Mouse (Mus musculus): ENCODE data around the gene H6pd.

Gene H6pd

DNA sequence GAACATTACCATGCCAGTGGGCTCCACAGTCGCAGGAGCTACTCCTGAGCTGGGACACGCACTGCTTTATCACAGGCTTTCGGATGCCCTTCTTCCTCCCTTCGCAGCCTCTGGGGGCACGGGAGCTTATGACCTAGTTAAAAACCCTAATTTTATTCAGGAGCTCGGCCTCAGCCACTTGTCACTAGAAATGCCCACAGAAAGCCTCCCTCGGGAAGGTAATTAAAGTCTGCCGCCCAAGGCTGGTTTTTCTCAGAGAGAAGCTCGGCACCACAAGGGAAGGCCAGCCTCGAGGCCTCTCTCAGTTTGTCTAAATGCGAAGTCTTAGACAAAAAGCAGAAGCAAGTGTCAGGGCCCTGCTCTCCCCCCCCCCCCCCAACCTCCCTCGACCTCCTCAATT is 64.6 kb downstream of the H6pd start:
- no peak for DNase-seq (ENCODE audit: low spot score in 2 of 2)

DNA sequence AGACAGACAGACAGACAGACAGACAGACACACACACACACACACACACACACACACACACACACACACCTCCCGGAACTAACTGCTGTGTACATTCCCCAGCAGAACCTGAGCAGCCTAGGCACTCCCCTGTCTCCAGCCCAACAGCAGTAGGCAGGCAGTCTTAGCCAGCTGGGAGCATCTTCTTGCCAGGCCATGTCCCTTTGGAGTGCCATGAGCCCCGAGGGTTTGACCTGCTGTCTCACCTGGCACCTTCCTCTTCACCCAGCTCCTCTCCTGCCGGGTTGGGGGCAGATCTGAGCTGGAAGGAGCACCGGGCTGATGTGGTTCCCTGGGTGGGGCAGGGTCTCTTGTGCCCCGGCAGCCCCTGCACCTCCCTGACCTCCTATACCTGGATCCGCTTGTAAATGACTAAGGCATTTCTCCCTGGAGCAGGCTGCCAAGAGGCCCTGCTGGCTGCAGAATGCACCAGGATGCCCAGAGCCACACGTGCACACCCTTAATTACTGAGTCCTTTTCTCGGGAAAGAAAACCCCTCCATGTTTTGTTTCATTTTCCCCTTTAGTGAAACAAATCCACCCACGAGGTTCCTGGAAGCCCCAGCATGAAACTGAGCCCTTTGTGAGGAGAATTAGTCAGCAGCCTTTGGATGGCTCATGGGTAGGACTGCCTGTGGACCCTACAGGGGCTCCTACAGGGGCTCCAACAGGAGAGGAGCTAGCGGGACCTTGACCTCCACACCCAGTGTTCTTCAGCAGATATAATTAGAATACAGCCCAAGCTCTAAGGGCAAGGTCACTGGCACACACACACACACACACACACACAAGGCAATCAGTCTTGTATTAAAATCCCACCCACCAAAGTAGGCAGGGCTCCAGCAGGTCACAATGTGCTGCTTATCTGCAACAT is 65.7 kb downstream of the H6pd start:
- no peak for DNase-seq (ENCODE audit: low spot score in 2 of 2)

DNA sequence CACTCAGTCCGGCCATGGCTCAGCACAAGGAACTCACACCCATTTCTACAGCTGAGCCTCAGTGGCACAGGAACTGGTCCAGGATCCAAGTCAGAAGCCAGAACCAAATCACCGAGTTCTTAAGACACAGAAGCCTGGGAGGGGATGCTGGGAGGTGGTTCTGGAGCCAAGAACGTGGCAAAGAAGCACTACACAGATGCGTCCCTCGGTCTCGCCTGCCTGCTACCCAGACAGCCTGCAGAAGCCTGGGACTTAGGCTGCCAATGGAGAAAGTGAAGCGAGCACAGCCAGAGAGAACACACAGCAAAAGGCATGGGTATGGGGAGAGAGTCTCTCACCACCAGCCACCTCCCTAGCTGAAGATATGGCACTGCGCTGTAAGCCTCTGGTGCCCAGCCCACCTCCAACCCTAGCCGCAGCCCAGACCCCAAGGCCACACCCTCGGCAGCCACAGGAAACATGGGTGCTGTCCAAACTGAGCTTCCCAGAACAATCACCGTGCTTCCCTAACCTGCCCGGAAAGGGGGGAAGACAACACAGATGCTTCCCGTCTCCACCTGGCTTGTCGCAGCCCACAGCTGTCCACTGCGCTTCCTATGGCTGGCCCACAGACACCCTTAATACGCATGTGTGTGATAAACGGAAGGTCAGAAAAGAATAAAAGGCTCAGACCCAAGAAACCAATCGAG is 67.6 kb downstream of the H6pd start:
- no peak for DNase-seq (ENCODE audit: low spot score in 2 of 2)

DNA sequence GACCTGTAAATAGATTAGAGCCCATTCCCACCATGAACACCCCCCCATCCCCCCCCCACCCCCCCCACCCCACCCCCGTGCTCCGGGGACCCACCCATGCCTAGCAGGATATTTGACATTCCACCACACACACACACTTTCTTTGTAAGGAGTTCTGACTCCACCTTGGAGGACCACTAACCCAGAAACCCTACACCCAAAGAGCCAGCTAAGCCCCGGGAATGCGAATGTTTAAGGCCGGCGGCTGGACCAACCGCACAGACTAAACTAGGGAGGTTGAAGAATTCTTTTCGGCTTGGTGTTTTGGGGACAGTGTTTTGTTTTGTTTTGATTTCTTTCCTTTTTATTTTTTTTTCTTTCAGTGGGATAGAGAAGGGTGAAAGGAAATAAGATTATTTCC is 70.1 kb downstream of the H6pd start:
- no peak for DNase-seq (ENCODE audit: low spot score in 2 of 2)

DNA sequence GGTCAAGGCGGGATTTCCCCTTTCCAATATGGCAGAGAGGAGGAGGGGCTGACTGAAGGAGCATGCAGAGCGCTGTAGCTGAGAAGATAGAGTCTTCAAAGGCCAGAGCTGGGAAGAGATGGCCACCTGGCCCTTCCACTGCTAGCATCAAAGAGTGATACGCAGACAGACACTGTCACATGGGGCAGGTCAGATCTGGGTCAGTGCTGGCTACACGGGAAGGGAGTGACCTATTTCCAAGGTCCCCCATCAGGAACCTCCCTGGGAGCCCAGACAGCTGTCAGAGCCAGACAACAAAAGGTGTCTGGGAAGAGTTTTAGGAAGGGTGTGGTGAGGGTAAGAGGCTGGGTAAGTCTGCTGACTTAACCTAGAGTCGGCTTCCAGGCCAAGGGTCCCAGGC is 71.9 kb downstream of the H6pd start:
- no peak for DNase-seq (ENCODE audit: low spot score in 2 of 2)

DNA sequence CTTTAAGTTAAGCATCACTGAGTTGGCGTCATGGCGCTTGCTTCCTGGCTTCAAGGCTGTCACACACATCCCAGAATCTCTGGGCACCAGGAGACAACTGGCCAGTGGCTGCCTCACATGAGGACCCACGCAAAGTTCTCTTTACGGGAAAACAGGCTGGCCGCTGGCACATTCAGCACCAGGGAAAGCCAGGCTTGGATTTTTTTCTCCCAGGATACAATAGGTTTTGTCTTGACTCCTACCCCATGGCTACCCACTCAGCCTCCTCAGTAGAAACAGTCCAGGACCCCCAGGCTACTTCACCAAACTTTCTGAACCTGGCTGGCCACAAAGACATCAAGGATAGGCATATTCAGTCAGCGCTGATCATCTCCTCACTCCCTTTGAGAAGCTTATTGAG is 73.4 kb downstream of the H6pd start:
- DNase-seq (ENCODE audit: low spot score in 2 of 2), result no peak

DNA sequence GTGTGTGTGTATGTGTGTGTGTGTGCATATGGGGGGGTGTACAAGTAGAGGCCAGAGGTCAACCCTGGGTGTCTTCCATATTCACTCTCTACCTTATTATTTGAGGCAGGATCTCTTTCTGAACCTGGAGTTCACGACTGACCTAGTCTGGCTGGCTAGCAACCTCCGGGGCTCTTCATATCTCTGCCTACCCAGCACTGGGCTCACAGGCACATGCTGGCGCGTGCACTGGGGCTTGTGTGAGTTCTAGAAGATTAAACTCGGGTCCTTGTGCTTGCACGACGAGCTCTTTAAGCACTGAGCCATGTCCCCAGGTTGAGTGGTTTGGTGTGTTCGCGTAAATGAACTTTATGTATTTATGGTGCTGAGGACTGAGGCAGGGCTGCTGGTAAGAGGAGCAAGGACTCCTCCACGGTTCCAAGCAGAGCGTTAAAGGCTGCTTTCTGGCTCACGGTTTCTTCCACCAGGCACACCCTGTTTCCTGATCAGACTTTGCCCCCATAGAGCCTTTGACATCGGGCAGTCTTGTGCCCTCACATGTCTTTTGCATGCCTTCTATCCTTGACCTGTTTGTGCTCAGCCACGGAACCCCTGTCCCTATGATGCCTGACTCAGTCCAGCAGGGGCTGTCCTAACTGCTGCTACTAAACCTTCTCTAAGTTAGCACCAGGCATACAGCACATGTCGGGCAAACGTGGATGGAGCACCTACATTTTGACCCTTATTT is 75.1 kb downstream of the H6pd start:
- no peak for DNase-seq (ENCODE audit: low spot score in 2 of 2)

DNA sequence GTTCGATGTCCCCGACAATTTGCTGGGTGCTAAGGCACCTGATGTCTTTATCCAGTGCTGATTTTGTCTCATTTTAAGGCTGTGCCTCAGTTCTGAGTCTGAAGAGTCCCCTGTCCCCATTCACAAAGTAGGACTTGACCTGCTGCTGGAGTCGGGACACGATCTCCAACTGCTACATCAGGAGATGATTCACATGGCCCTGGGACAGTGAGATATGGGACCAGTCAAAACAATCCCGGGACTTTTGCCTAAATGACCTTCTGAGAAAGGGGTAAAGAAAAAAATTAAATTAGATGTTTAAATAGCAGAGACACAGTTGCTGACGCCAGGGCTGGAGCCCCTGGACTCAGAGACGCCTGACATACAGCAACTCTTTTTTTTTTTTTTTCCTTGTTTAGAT is 75.8 kb downstream of the H6pd start:
- DNase-seq (ENCODE audit: low spot score in 2 of 2), result no peak

DNA sequence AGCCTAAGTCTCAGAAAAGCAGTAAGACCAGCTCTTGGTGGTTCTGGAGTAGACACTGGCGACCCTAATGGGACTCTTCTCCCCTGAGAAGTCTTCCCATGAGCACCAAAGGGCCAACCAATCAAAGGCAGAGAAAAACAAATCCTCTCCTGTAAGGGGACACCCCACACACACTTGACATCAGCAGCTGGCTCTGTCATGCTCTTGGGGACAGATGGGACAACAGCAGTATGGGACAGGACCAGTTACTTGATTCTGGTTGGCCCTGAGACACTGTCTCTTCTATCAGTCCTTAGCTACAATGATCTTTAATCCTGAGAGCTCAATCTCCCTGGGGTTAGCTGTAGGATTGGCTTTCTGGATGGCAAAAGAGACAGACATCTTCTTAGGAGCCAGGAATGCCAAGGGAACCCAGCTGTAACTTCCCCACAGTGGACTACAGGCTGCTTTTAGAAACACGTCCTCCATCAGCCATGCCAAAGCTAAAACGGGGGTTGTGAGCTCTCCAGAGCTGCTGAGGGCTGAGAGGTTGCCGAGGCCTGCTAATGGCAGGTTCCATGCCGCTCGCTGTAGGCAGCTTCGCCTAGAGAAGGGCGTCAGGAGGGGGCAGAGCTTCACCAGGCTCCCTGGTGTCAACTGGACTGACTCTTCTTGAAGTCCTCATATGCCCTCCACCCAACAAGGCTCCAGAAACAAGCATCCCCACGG is 76.6 kb downstream of the H6pd start:
- no peak for DNase-seq (ENCODE audit: low spot score in 2 of 2)

DNA sequence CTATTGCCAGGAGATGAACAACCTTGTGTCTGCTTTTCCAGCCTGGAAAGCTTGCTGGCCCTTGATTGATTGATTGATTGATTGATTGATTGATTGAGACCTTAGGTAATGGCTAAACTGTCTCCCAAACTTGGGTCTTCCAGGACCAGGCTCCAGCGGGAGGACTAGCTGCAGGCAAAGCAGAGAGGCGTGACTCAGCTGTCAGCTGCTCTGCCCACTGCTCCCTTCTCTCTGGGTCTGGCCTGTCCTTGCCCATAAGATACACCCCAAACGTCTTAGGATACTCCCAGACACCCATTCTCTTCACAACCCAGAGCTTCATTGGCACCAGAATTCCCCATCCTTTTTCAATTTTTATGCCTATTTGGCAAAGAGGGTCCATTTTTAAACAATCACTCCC is 78.1 kb downstream of the H6pd start:
- no peak for DNase-seq (ENCODE audit: low spot score in 2 of 2)

All from frontal cortex, postnatal 36 days (tissue).